In genomic region chr8:105259721-105260320, GRCm38 (mm10) we compare ENCODE assay signal across 9 mouse cellular contexts. TPM values are rescaled to one million over a fixed set of nuclear protein-coding genes. Genes with fewer than 3 reads are reported as not detected.
A peak's percentile ranks its signal among the peaks of the same experiment; 100 is the strongest.
DNase-seq lines count a peak whose midpoint lies in the region; ATAC-seq and TF ChIP-seq lines count a peak whose summit lies in the region.
"Had no signal": no experiment of that assay in that cellular context is flagged by ENCODE, and none has a peak within 500 bp of the region (broad histone marks: within the 10 kb centered on the region; RNA-seq: fewer than 3 reads in every experiment).

No protein-coding gene starts in this region.

- peak; percentile 74 for DNase-seq in left cerebral cortex, adult 18-20 months (ENCODE audit: low spot score in 2 of 2)
- DNase-seq in left cerebral cortex, adult 8-10 months (ENCODE audit: low spot score in 2 of 2) = no peak
- DNase-seq in embryo, embryonic 10 days (ENCODE audit: low spot score) = peak; percentile 91
- peak; percentile 64 for DNase-seq in gastrocnemius, postnatal 25 days
- DNase-seq in liver, embryonic 11.5 days (ENCODE audit: low spot score) = peak; percentile 84
- DNase-seq in midbrain, postnatal 0 days (ENCODE audit: low spot score) = peak; percentile 75
- DNase-seq in spleen, postnatal 36 days (ENCODE audit: low spot score in 2 of 2) = peak; percentile 62

- H3K4me1 ChIP-seq in intestine, embryonic 16.5 days (ENCODE audit: control insufficient read depth, insufficient read depth, low read length) = peaks cover 30% of the 10 kb centered on the region
- H3K4me1 ChIP-seq in liver, embryonic 11.5 days (replicated peaks; ENCODE audit: control insufficient read depth, insufficient read depth, low read length) = peaks cover 30% of the 10 kb centered on the region
- H3K4me1 ChIP-seq in midbrain, postnatal 0 days (ENCODE audit: insufficient read depth, low read length) = peaks cover 5% of the 10 kb centered on the region; the same call in 1 of the 2 replicates

- peak overlapping the region; percentile 77 for H3K4me2 ChIP-seq in intestine, embryonic 16.5 days (ENCODE audit: low read depth, low read length)
- H3K4me2 ChIP-seq in liver, embryonic 11.5 days = peak overlapping the region; percentile 78
- peak overlapping the region; percentile 59 for H3K4me2 ChIP-seq in midbrain, postnatal 0 days (ENCODE audit: low read depth, low read length, poor library complexity, severe bottlenecking)

- H3K36me3 ChIP-seq in intestine, embryonic 16.5 days (ENCODE audit: control insufficient read depth, insufficient read depth, low read length) = no peaks in the 10 kb centered on the region; the same call in 1 of the 2 replicates
- H3K36me3 ChIP-seq in liver, embryonic 11.5 days (ENCODE audit: control insufficient read depth, insufficient read depth, low read length) = no peaks in the 10 kb centered on the region
- H3K36me3 ChIP-seq in midbrain, postnatal 0 days (ENCODE audit: insufficient read depth, low read length) = no peaks in the 10 kb centered on the region

- H3K9ac ChIP-seq in intestine, embryonic 16.5 days (ENCODE audit: low read depth, low read length) = peak overlapping the region; percentile 53
- 0 out of 2 replicates have a peak overlapping the region, but pooled peaks have one; percentile 12 for H3K9ac ChIP-seq in liver, embryonic 11.5 days (ENCODE audit: low read depth, low read length)
- H3K9ac ChIP-seq in midbrain, postnatal 0 days (replicated peaks; ENCODE audit: low read length, poor library complexity, severe bottlenecking) = 0 out of 2 replicates have a peak overlapping the region, but pooled peaks have one; percentile 3

- WGBS in intestine, embryonic 16.5 days = 5% methylated on average over 30 of the region's 30 CpGs
- WGBS in liver, embryonic 11.5 days = 4% methylated on average over 30 of the region's 30 CpGs
- WGBS in midbrain, postnatal 0 days = 4% methylated on average over 30 of the region's 30 CpGs

- no peaks in the 10 kb centered on the region for H3K9me3 ChIP-seq in intestine, embryonic 16.5 days (ENCODE audit: control insufficient read depth, low read length)
- H3K9me3 ChIP-seq in liver, embryonic 11.5 days (ENCODE audit: control insufficient read depth, low read length) = no peaks in the 10 kb centered on the region
- H3K9me3 ChIP-seq in midbrain, postnatal 0 days (ENCODE audit: low read length) = no peaks in the 10 kb centered on the region

- peak overlapping the region; percentile 45 for H3K4me3 ChIP-seq in intestine, embryonic 16.5 days (ENCODE audit: low read length)
- peak overlapping the region; percentile 39 for H3K4me3 ChIP-seq in liver, embryonic 11.5 days (ENCODE audit: low read depth, low read length)
- H3K4me3 ChIP-seq in midbrain, postnatal 0 days (ENCODE audit: low read depth, low read length) = peak overlapping the region; percentile 29

- H3K27me3 ChIP-seq in intestine, embryonic 16.5 days (replicated peaks; ENCODE audit: control insufficient read depth, insufficient read depth, low read length) = peaks cover 12% of the 10 kb centered on the region
- peaks cover 29% of the 10 kb centered on the region for H3K27me3 ChIP-seq in liver, embryonic 11.5 days (replicated peaks; ENCODE audit: control insufficient read depth, insufficient read depth, low read length)
- H3K27me3 ChIP-seq in midbrain, postnatal 0 days (ENCODE audit: insufficient read depth, low read length) = peaks cover 41% of the 10 kb centered on the region

- ATAC-seq in intestine, embryonic 16.5 days = peak; percentile 36; the same call in 1 of the 2 replicates
- peak; percentile 44 for ATAC-seq in liver, embryonic 11.5 days (replicated peaks; ENCODE audit: low FRiP score)
- peak; percentile 68 for ATAC-seq in midbrain, postnatal 0 days (ENCODE audit: low FRiP score)

- peak; percentile 97 for TF ChIP-seq CTCF in midbrain, postnatal 0 days (IDR thresholded peaks at IDR 0.05)

- H3K27ac ChIP-seq in intestine, embryonic 16.5 days (ENCODE audit: low read length) = no peak overlapping the region
- H3K27ac ChIP-seq in liver, embryonic 11.5 days (ENCODE audit: low read depth, low read length) = no peak overlapping the region
- no peak overlapping the region for H3K27ac ChIP-seq in midbrain, postnatal 0 days (ENCODE audit: low read depth, low read length)
- H3K27ac ChIP-seq: macrophage had no signal

RNA-seq across cellular contexts. Expression of gene Tradd, which starts 4.6 kb away (rescaled TPM):
- total RNA-seq in left cerebral cortex, adult 18-20 months (2021) = 1 to 10 TPM; 7.6 to 8.9 TPM
- total RNA-seq in left cerebral cortex, adult 8-10 months (2022) = 10 to 100 TPM in 2 of 4 experiments, 1 to 10 TPM in 2; 7.9 to 10.9 (median 9.6) TPM
- total RNA-seq in gastrocnemius, postnatal 25 days (2021) = 1 to 10 TPM; 3.0 TPM
- polyA plus RNA-seq in intestine, embryonic 16.5 days (2015; fragmentation: Nextera tagmentation; extraction: Ambion mirVana) = 44.9 and 46.0 TPM in 2 replicates
- 23.1 and 23.2 TPM in 2 replicates for polyA plus RNA-seq in liver, embryonic 11.5 days (2014; fragmentation: Nextera tagmentation; extraction: Ambion mirVana)
- 7.5 and 8.3 TPM in 2 replicates for total RNA-seq in midbrain, postnatal 0 days (2014; rRNA removed)
- polyA plus RNA-seq in midbrain, postnatal 0 days (2015; fragmentation: Nextera tagmentation; extraction: Ambion mirVana) = 7.4 and 8.0 TPM in 2 replicates

RNA-seq across cellular contexts. Expression of gene Fbxl8, which starts 4.6 kb away (rescaled TPM):
- 1 to 10 TPM; 1.1 to 1.6 TPM for total RNA-seq in left cerebral cortex, adult 18-20 months (2021)
- total RNA-seq in left cerebral cortex, adult 8-10 months (2022) = 1 to 10 TPM in 2 of 4 experiments, under 1 TPM in 2; 0.50 to 1.6 (median 1.1) TPM
- 1 to 10 TPM in 1 of 2 experiments, under 1 TPM in 1; 0.90 to 1.0 TPM for total RNA-seq in gastrocnemius, postnatal 25 days (2021)
- polyA plus RNA-seq in intestine, embryonic 16.5 days (2015; fragmentation: Nextera tagmentation; extraction: Ambion mirVana) = 6.0 and 6.8 TPM in 2 replicates
- 2.0 and 2.4 TPM in 2 replicates for polyA plus RNA-seq in liver, embryonic 11.5 days (2014; fragmentation: Nextera tagmentation; extraction: Ambion mirVana)
- 0.52 and 0.77 TPM in 2 replicates for total RNA-seq in midbrain, postnatal 0 days (2014; rRNA removed)
- polyA plus RNA-seq in midbrain, postnatal 0 days (2015; fragmentation: Nextera tagmentation; extraction: Ambion mirVana) = 0.83 and 0.85 TPM in 2 replicates

RNA-seq across cellular contexts. Expression of gene B3gnt9, which starts 4.9 kb away (rescaled TPM):
- 1 to 10 TPM; 3.0 to 3.5 TPM for total RNA-seq in left cerebral cortex, adult 18-20 months (2021)
- 1 to 10 TPM; 4.2 to 5.4 (median 4.8) TPM for total RNA-seq in left cerebral cortex, adult 8-10 months (2022)
- 1 to 10 TPM; 2.6 TPM for total RNA-seq in gastrocnemius, postnatal 25 days (2021)
- 16.2 and 17.5 TPM in 2 replicates for polyA plus RNA-seq in intestine, embryonic 16.5 days (2015; fragmentation: Nextera tagmentation; extraction: Ambion mirVana)
- 4.2 and 4.4 TPM in 2 replicates for polyA plus RNA-seq in liver, embryonic 11.5 days (2014; fragmentation: Nextera tagmentation; extraction: Ambion mirVana)
- total RNA-seq in midbrain, postnatal 0 days (2014; rRNA removed) = 14.2 and 17.5 TPM in 2 replicates
- polyA plus RNA-seq in midbrain, postnatal 0 days (2015; fragmentation: Nextera tagmentation; extraction: Ambion mirVana) = 9.5 and 11.5 TPM in 2 replicates

RNA-seq across cellular contexts. Expression of gene Hsf4, which starts 9.8 kb away (rescaled TPM):
- total RNA-seq in left cerebral cortex, adult 18-20 months (2021) = 10 to 100 TPM; 25.6 to 26.5 TPM
- total RNA-seq in left cerebral cortex, adult 8-10 months (2022) = 10 to 100 TPM; 21.3 to 25.7 (median 22.9) TPM
- 1 to 10 TPM; 2.9 to 3.0 TPM for total RNA-seq in gastrocnemius, postnatal 25 days (2021)
- polyA plus RNA-seq in intestine, embryonic 16.5 days (2015; fragmentation: Nextera tagmentation; extraction: Ambion mirVana) = 0.17 and 0.18 TPM in 2 replicates
- 0.19 TPM in 1 of 2 replicates, not detected in the other for polyA plus RNA-seq in liver, embryonic 11.5 days (2014; fragmentation: Nextera tagmentation; extraction: Ambion mirVana)
- 0.33 TPM in 1 of 2 replicates, not detected in the other for total RNA-seq in midbrain, postnatal 0 days (2014; rRNA removed)
- polyA plus RNA-seq in midbrain, postnatal 0 days (2015; fragmentation: Nextera tagmentation; extraction: Ambion mirVana) = 0.43 and 0.59 TPM in 2 replicates

RNA-seq across cellular contexts. Expression of gene Nol3, which starts 16.1 kb away (rescaled TPM):
- total RNA-seq in left cerebral cortex, adult 18-20 months (2021) = 10 to 100 TPM in 1 of 2 experiments, 1 to 10 TPM in 1; 9.4 to 10.8 TPM
- total RNA-seq in left cerebral cortex, adult 8-10 months (2022) = 10 to 100 TPM; 10.6 to 13.8 (median 13.1) TPM
- total RNA-seq in gastrocnemius, postnatal 25 days (2021) = 10 to 100 TPM; 22.3 to 23.3 TPM
- polyA plus RNA-seq in intestine, embryonic 16.5 days (2015; fragmentation: Nextera tagmentation; extraction: Ambion mirVana) = 1.3 and 1.4 TPM in 2 replicates
- 0.14 and 0.51 TPM in 2 replicates for polyA plus RNA-seq in liver, embryonic 11.5 days (2014; fragmentation: Nextera tagmentation; extraction: Ambion mirVana)
- 2.0 and 2.3 TPM in 2 replicates for total RNA-seq in midbrain, postnatal 0 days (2014; rRNA removed)
- 6.5 and 8.1 TPM in 2 replicates for polyA plus RNA-seq in midbrain, postnatal 0 days (2015; fragmentation: Nextera tagmentation; extraction: Ambion mirVana)

Comparison
In these comparisons a context has a peak if more than half of its experiments do, and no peak if none do; other contexts are left out.
1. DNase-seq: peak in left cerebral cortex, adult 18-20 months (2 of 2), embryo, embryonic 10 days (single experiment), gastrocnemius, postnatal 25 days (single experiment), liver, embryonic 11.5 days (single experiment), midbrain, postnatal 0 days (single experiment) and spleen, postnatal 36 days (2 of 2); none in left cerebral cortex, adult 8-10 months (0 of 2).
2. H3K9ac ChIP-seq: peak in every context shown above with its lines; median percentile 53 in intestine, embryonic 16.5 days; 12 in liver, embryonic 11.5 days; 3 in midbrain, postnatal 0 days.
3. Peak in every context shown above with its lines, with median percentiles within 50 percentile points of each other: ATAC-seq, H3K4me2 ChIP-seq and H3K4me3 ChIP-seq.